Mouse (Mus musculus): ENCODE measurements around the gene Fuom.

GRCm38 (mm10) chr7:140101993-140102860 is at the start of gene Fuom:
- TF ChIP-seq MAX (IDR thresholded peaks at IDR 0.05; ENCODE audit: low read depth) (no peak), POLR2A (IDR thresholded peaks at IDR 0.05; ENCODE audit: insufficient read length, low read depth) (peak; percentile 45), E2F4 (IDR thresholded peaks at IDR 0.05; ENCODE audit: insufficient read depth) (no peak), POLR2AphosphoS2 (IDR thresholded peaks at IDR 0.05; ENCODE audit: insufficient read length, low read depth) (no peak), TCF12 (IDR thresholded peaks at IDR 0.05; ENCODE audit: insufficient read depth, poor library complexity, severe bottlenecking) (no peak)
